Mouse (Mus musculus) left cerebral cortex, postnatal 36 days (tissue): ENCODE results near the gene Oxtr. TPM values are rescaled to one million over a fixed set of nuclear protein-coding genes. Genes with fewer than 3 reads are reported as not detected.

Experiments
- total RNA-seq, 2 experiments: library from RNA; stranded (reverse); gene quantifications; 2 replicates each; pipeline ENCODE4 v1.2.3; 2021

Oxtr gene
- total RNA-seq, 2 experiments from 2014 or later: 5.2 to 8.0 TPM

Other genes starting within 250 kb of the Oxtr start
- 10 to 100 TPM in 1 of 2 experiments, 1 to 10 TPM in 1; 9.4 to 11.6 TPM for gene Lmcd1, start 216.2 kb downstream of the Oxtr start, total RNA-seq
- under 1 TPM in 1 of 2 experiments, not detected in 1; 0.27 TPM for gene Ssu2, start 101.9 kb downstream of the Oxtr start, total RNA-seq
- gene Cav3, start 30.4 kb downstream of the Oxtr start, total RNA-seq: not detected
- 1 to 10 TPM; 6.2 to 8.0 TPM for gene Rad18, start 206.7 kb upstream of the Oxtr start, total RNA-seq